Mouse (Mus musculus): ENCODE measurements around the gene Uprt.

The Uprt gene

DNA sequence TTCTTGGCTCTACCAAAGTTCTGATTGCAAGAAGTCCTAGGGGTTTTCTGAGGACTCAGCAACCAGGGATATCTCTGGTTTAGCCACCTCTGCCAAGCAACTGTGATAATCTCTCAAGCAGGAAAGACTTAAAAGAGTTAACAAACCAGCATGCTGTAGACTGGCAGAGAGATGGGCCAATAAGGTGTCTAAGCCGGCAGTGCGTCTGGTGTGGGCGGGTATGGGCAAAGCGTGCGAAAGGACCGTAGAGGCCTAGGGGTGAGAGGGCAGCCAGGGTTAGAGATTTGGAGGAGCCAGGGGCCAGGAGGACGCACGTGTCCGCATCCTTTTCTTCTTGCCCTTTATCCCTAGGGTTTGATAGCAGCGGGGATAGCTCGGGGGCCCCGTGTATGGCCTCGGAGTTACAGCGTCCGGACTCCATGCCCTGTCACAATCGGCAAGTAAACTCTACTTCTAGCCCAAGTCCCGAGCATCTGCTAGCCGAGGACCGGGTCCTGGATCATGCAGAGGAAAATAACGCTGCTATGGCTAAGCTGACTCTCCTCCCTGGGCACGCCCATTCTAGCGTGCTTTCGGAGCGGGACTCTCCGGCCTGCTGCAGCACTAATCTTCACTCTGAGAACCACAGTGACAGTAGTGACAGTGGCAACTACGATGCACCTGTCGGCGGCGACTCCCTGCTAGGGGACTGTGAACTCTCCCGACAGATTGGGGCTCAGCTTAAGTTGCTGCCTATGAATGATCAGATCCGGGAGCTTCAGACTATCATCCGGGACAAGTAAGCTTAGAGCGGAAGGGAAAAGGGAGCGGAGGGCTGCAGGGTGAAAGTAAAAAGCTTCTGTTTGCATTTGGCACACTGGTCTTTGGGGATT is at the start of gene Uprt:
Uprt (plus strand) TSS at position 247 of the 872 bp plus-strand sequence.
- DNase-seq (ENCODE audit: low read depth in 2 of 2, low spot score in 2 of 2): peak; percentile 46 to 56

DNA sequence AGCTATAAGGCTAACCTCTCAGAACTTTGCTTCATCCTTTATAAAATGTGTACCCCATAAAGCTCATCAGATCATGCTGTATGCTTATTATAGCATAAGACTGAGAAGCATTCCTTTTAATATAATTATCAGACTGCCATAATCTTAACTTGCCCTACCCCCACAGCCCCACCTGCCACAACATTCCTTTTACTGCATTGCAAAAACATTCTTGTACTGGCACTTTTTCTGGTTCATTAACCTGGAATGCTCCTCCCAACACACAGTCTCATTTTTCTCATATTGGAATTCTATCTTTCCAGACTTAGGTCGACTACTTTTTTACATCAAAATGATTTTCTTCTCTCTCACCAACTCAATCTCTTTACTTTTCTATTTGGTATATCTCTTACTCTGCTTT is 49.2 kb upstream of the Uprt start:
- no peak for DNase-seq (ENCODE audit: low read depth in 2 of 2, low spot score in 2 of 2)

GRCm38 (mm10) chrX:104452433-104452832 is 30.2 kb upstream of the Uprt start:
- no peak for DNase-seq (ENCODE audit: low read depth in 2 of 2, low spot score in 2 of 2)

GRCm38 (mm10) chrX:104461755-104462154 is 20.9 kb upstream of the Uprt start:
- DNase-seq (ENCODE audit: low read depth in 2 of 2, low spot score in 2 of 2): no peak

DNA sequence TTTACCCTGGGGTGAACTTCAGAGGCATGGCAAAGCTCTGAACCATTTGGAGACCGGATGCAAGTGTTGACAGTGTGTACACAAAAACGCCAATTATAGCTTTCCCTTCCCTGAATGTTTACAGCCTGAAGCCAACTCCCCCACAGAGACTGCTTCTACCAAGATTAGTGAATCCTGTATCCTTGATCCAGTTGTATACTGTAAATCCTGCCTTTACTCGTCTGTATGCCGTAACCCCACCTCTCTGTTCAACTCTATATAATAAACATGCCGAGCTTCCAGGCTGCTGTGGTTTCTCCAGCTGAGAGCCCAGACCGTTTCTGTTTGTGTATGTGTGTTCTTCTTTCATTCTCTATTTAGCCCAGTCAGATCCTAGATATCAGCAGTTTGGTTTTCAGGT is 18.2 kb upstream of the Uprt start:
- DNase-seq (ENCODE audit: low read depth in 2 of 2, low spot score in 2 of 2): no peak

DNA sequence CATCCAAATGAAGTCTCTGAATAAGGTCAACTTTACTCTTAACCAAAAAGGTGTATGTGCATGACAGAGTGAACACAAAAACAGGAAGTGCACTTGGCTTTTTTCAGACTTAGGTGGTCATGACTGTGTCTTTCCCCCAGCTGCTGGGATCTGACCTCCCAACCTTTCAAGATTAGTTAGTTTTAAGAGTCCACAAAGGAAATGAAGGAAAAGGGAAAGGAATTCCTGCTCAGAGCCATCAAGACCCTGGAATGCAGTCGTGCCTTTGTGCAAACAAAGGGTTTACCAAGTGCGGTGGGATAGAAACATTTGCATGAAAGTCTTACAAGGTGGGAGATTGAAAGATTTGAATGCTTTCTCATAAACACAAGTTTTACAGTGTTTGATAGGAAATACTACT is 4.6 kb upstream of the Uprt start:
- no peak for DNase-seq (ENCODE audit: low read depth in 2 of 2, low spot score in 2 of 2)

DNA sequence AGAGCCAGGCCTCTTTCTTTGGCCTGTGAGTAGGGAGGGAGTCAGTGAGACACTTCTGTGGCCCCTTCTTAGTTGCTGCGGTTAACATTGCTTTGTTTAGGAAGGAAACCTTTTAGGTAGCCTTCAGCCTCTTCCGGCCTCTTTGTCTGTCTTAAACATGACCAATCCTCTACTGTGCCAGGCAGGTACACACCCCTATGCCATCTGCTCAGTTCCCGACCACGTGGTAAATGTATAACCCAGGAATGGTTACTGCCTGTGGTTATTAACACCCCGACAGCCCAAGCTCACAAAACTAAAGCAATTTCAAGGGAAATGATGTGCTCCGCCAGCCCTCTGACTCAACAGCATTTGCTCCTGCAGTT is 808 bp downstream of the Uprt start:
- DNase-seq (ENCODE audit: low read depth in 2 of 2, low spot score in 2 of 2): peak in 1 of 2 experiments; percentile 7

DNA sequence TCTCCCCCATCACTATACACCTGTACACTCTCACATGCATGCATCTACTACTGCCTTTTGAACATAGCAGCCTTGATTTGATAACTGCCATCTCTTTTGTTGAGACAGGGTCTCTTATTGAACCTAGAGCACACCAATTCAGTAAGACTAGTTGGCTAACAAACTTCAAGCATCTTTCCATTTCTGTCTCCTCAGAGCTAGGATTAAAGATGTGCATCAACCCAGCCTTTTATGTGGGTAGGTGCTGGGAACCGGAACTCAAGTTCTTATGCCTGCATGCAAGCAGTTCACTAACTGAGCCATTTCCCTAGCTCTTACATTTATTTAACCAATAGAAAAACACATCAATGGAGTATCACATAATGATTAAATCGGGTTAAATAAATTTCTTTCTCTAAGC is 3.0 kb downstream of the Uprt start:
- peak; percentile 1 to 7 for DNase-seq (ENCODE audit: low read depth in 2 of 2, low spot score in 2 of 2)

DNA sequence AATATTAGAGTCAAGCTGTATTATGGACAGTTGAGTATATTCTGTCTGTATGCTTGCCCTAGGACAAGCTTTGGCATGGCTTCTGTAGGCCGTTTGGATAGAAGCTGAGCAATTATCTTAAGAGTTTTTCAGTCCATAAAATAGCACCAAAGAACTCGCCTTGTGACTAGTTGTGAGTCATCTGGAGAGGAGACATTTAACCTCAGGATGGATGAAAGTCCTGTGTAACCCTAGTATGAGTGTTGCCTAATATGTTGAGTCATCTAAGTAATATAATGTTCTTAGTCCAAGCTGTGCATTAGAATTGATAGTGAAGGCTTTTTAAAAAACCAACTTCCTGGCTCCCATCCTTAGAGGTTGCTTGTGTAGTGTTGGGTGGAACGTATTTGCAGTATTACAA is 5.4 kb downstream of the Uprt start:
- DNase-seq (ENCODE audit: low read depth in 2 of 2, low spot score in 2 of 2): no peak

DNA sequence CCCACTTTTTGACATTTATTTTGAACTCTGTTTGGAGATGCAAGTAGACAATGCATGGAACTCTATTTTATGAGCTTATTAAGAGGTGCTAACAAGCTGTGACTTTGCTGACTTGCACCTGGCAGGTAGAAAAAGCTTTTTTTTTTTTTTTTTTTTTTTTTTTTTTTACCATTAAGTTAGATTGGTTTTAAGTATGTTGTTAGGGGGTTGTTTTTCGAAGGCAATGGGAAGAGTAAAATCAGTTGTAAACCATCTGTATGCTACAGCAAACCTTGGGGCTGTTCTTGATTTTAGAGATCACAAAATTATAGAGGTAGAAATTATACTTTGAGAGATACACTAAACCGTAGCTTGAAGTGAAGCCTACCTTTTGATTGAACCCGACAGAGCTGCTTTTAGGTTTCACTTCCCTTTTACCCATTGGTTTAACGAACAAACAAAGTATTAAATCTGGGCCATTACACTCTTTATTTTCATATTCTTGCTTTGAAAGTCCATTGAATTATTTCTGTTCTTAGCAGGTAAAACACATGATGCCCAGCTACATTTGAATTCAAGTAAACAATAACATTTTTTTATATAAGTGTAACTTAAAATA is 6.4 kb downstream of the Uprt start:
- DNase-seq (ENCODE audit: low read depth in 2 of 2, low spot score in 2 of 2): no peak

- no peak for DNase-seq (ENCODE audit: low read depth in 2 of 2, low spot score in 2 of 2)
These were observed 7.2 kb downstream of the Uprt start for GRCm38 (mm10) chrX:104489626-104490355.

DNA sequence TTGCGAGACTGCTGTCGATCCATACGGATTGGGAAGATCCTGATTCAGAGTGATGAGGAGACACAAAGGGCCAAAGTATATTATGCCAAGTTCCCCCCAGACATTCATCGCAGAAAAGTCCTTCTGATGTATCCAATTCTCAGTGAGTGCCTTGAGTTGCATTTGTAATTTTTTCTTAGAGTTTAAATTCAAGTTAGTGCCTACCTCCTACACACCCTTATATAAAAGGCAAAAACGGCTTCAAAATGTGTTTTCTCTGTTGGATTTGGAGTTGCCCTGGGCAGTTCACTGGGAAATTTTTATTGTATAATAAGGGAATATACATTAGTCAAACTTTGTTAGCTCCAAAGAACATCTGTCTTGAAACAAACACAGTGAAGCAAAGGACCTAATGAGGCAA is 19.1 kb downstream of the Uprt start:
- DNase-seq (ENCODE audit: low read depth in 2 of 2, low spot score in 2 of 2): no peak

DNA sequence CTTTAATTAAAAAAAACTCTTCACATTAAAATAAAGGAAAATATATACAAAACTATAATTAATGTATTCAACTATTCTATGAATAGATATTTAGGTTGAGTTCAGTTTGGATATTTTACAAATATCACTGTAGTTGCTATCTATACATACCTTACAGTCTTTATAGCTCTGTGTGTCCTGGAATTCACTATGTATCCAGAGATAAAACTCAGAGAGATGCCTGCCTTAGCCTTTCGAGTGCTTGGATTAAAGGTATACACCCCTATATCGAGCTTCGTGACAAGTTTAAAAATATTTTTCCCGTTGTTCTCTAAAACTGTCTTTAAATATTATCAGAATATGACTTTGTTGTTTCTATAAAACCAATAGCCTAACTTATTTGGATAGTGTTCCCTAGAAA is 60.0 kb downstream of the Uprt start:
- no peak for DNase-seq (ENCODE audit: low read depth in 2 of 2, low spot score in 2 of 2)

GRCm38 (mm10) chrX:104543919-104544595 is 61.4 kb downstream of the Uprt start:
- DNase-seq (ENCODE audit: low read depth in 2 of 2, low spot score in 2 of 2): no peak

- DNase-seq (ENCODE audit: low read depth in 2 of 2, low spot score in 2 of 2): no peak
These were observed 62.7 kb downstream of the Uprt start for GRCm38 (mm10) chrX:104545283-104545682.
